Mouse (Mus musculus) brain, embryonic 14.5 days (tissue): Measurements from ENCODE around the gene Cntn5. TPM values are rescaled to one million over a fixed set of nuclear protein-coding genes. Genes with fewer than 3 reads are reported as not detected.

Experiments used
- DNase-seq: peaks from one replicate; pipeline ENCODE4 v3.0.0-alpha.2; 2011; ENCODE audit warnings: low read depth
- CTCF ChIP-seq: fragments of 200-500 bp; IDR thresholded peaks from 2 replicates; pipeline ENCODE4 v1.5.1; 2012; ENCODE audit warnings: inconsistent platforms, mild to moderate bottlenecking, moderate library complexity, borderline replicate concordance; ENCODE audit not compliant: insufficient read depth, insufficient read length; ENCODE audit errors: extremely low read depth
- POLR2A ChIP-seq: fragments of 200-500 bp; IDR thresholded peaks from 2 replicates; pipeline ENCODE4 v1.6.1; 2012; ENCODE audit warnings: mild to moderate bottlenecking, inconsistent platforms, borderline replicate concordance; ENCODE audit not compliant: poor library complexity, insufficient read depth, insufficient read length, severe bottlenecking; ENCODE audit errors: extremely low read depth
- polyA plus RNA-seq: library from polyadenylated mRNA; depleted of rRNA; stranded (reverse); fragments of >200 nt; gene quantifications from 2 replicates; pipeline ENCODE4 v1.2.3, GENCODE M21; 2012

Cntn5 gene
- polyA plus RNA-seq, 1 experiment, result 5.5 TPM

GRCm38 (mm10) chr9:10492243-10492642, 412.3 kb downstream of the Cntn5 start:
- DNase-seq, result no peak

GRCm38 (mm10) chr9:10471484-10472125, 433.0 kb downstream of the Cntn5 start:
- TF ChIP-seq CTCF (no peak), POLR2A (no peak)

More at GRCm38 (mm10) chr9:10492243-10492642, 412.3 kb downstream of the Cntn5 start:
- TF ChIP-seq POLR2A, result no peak
- no peak for TF ChIP-seq CTCF

GRCm38 (mm10) chr9:10464758-10465157, 439.8 kb downstream of the Cntn5 start:
- no peak for DNase-seq
- TF ChIP-seq POLR2A, result no peak
- no peak for TF ChIP-seq CTCF

More at GRCm38 (mm10) chr9:10471484-10472125, 433.0 kb downstream of the Cntn5 start:
- DNase-seq, result no peak

- TF ChIP-seq POLR2A (no peak), CTCF (no peak)
- peak; percentile 16 for DNase-seq
Observed at GRCm38 (mm10) chr9:10457900-10458299, 446.7 kb downstream of the Cntn5 start.

GRCm38 (mm10) chr9:10448987-10449563, 455.5 kb downstream of the Cntn5 start:
- DNase-seq, result peak; percentile 32
- TF ChIP-seq CTCF, result no peak
- TF ChIP-seq POLR2A, result no peak

- DNase-seq, result peak; percentile 85
- TF ChIP-seq CTCF, result no peak
- no peak for TF ChIP-seq POLR2A
Observed at GRCm38 (mm10) chr9:10447220-10447837, 457.2 kb downstream of the Cntn5 start.

GRCm38 (mm10) chr9:10412075-10412474, 492.5 kb downstream of the Cntn5 start:
- DNase-seq, result no peak
- TF ChIP-seq POLR2A (no peak), CTCF (no peak)

GRCm38 (mm10) chr9:10400099-10400498, 504.5 kb downstream of the Cntn5 start:
- DNase-seq, result no peak
- TF ChIP-seq CTCF (no peak), POLR2A (no peak)

- TF ChIP-seq CTCF (no peak), POLR2A (no peak)
- DNase-seq, result no peak
Observed at GRCm38 (mm10) chr9:10389863-10390262, 514.7 kb downstream of the Cntn5 start.

GRCm38 (mm10) chr9:10384455-10384854, 520.1 kb downstream of the Cntn5 start:
- no peak for DNase-seq
- TF ChIP-seq CTCF, result no peak
- no peak for TF ChIP-seq POLR2A

- no peak for DNase-seq
- no peak for TF ChIP-seq POLR2A
- TF ChIP-seq CTCF, result no peak
Observed at GRCm38 (mm10) chr9:10383140-10383539, 521.4 kb downstream of the Cntn5 start.
